Mouse (Mus musculus): ENCODE results near the gene Klrg1. TPM values are rescaled to one million over a fixed set of nuclear protein-coding genes. Genes with fewer than 3 reads are reported as not detected.

The Klrg1 gene
- polyA plus RNA-seq (2015; fragmentation: Nextera tagmentation; extraction: Ambion mirVana), result not detected in 2 replicates

DNA sequence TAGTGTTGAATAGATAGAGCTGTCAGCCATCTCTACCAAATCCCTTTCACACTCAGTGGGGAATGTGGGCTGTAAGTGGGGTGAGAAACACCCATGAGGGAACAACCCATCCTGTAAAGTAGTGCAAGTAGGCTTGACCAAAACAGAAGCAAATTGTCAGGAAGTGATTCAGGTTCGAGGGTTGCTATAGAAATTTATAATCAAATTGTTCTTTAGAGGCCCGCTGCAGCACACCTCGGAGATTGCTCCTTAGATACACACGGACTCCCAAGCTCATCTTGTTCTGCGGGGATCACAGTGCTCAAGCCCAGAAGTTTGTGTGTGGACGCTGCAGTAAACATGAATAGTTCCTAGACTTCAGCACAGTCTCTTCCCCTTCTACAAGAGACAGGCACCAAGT is at the start of gene Klrg1:
Gene Klrg1, minus strand, starts transcription at position 101 of the 400 bp plus-strand sequence.
- Histone ChIP-seq H3K9ac (no peak within 1 kb of the TSS), H3K27me3 (replicated peaks) (no peaks in the 10 kb centered on the region), H3K36me3 (no peaks in the 10 kb centered on the region), H3K4me2 (no peak within 1 kb of the TSS), H3K4me3 (replicated peaks) (no peak within 1 kb of the TSS), H3K4me1 (no peaks in the 10 kb centered on the region), H3K27ac (no peak within 1 kb of the TSS), H3K9me3 (no peaks in the 10 kb centered on the region)
- no peak for ATAC-seq (ENCODE audit: insufficient read depth, low FRiP score, low read depth)
- WGBS, result 80% methylated on average over 6 of the region's 6 CpGs

- WGBS, result 86% methylated on average over 6 of the region's 6 CpGs
- no peak for ATAC-seq (ENCODE audit: insufficient read depth, low FRiP score, low read depth)
- no peaks in the 10 kb centered on the region for H3K27me3 ChIP-seq (replicated peaks)
- no peak overlapping the region for H3K4me3 ChIP-seq (replicated peaks)
- H3K4me1 ChIP-seq, result no peaks in the 10 kb centered on the region
- no peak overlapping the region for H3K4me2 ChIP-seq
- H3K36me3 ChIP-seq, result peaks cover 28% of the 10 kb centered on the region
- H3K27ac ChIP-seq, result no peak overlapping the region
- no peak overlapping the region for H3K9ac ChIP-seq
- no peaks in the 10 kb centered on the region for H3K9me3 ChIP-seq
Observed at GRCm38 (mm10) chr6:122325361-122325975, 42.8 kb upstream of the Klrg1 start.

- H3K9ac ChIP-seq, result no peak overlapping the region
- H3K4me2 ChIP-seq, result no peak overlapping the region
- ATAC-seq (ENCODE audit: insufficient read depth, low FRiP score, low read depth), result no peak
- peaks cover 69% of the 10 kb centered on the region for H3K36me3 ChIP-seq
- WGBS, result 87% methylated on average over 1 of the region's 1 CpGs
- H3K27ac ChIP-seq, result no peak overlapping the region
- no peak overlapping the region for H3K4me3 ChIP-seq (replicated peaks)
- H3K4me1 ChIP-seq, result no peaks in the 10 kb centered on the region
- no peaks in the 10 kb centered on the region for H3K9me3 ChIP-seq
- H3K27me3 ChIP-seq (replicated peaks), result no peaks in the 10 kb centered on the region
Observed at GRCm38 (mm10) chr6:122318726-122319125, 36.0 kb upstream of the Klrg1 start.

DNA sequence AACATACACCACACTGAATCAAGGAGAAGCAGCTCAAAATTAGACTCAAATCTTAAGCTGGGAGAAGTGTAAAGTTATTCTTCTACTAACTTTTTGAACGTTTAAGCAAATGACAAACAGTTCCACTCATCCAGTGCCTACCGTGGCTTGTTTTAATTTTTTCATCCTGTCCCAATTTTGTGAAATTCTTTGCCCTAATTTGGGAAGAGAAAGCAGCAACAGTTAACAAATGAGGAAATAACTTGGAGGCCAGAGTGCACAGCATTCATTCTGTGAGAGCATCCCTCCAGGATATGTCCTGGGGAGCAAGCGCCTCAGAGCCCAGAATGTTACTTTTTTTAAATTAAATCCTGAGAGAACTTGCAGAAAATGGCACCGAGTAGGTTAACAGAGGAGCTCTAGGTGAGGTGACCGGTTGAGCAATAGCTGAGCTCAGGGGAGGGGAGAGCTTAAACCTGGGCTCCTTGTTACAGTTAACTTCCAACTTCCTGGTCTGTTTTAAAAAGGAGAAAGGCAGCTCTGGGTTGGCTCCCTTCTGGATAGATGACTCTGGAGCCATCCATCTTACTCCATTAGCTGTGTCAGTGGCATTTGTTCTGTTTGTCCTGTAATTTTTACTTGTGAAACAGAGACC is 27.6 kb upstream of the Klrg1 start:
- H3K27me3 ChIP-seq (replicated peaks), result no peaks in the 10 kb centered on the region
- peak overlapping the region; percentile 95 for H3K4me3 ChIP-seq (replicated peaks)
- peaks cover 12% of the 10 kb centered on the region for H3K4me1 ChIP-seq
- no peak overlapping the region for H3K27ac ChIP-seq
- 46% methylated on average over 5 of the region's 5 CpGs for WGBS
- no peaks in the 10 kb centered on the region for H3K9me3 ChIP-seq
- ATAC-seq (ENCODE audit: insufficient read depth, low FRiP score, low read depth), result no peak
- H3K4me2 ChIP-seq, result peak overlapping the region; percentile 67
- peaks cover 8% of the 10 kb centered on the region; the same call in 1 of the 2 replicates for H3K36me3 ChIP-seq
- H3K9ac ChIP-seq, result 0 out of 2 replicates have a peak overlapping the region, but pooled peaks have one; percentile 78

GRCm38 (mm10) chr6:122309446-122309960 is 26.8 kb upstream of the Klrg1 start:
- Histone ChIP-seq H3K36me3 (peaks cover 2% of the 10 kb centered on the region; the same call in 1 of the 2 replicates), H3K4me2 (peak overlapping the region; percentile 67), H3K9me3 (no peaks in the 10 kb centered on the region), H3K4me1 (peaks cover 12% of the 10 kb centered on the region), H3K27me3 (replicated peaks) (no peaks in the 10 kb centered on the region), H3K4me3 (replicated peaks) (peak overlapping the region; percentile 95), H3K9ac (peak overlapping the region; percentile 78), H3K27ac (peak overlapping the region; percentile 85; the same call in 1 of the 2 replicates)
- 6% methylated on average over 11 of the region's 11 CpGs for WGBS
- ATAC-seq (ENCODE audit: insufficient read depth, low FRiP score, low read depth), result no peak

- WGBS, result under 1% methylated on average over 49 of the region's 49 CpGs
- peak within 1 kb of the TSS; percentile 95 for H3K4me3 ChIP-seq (replicated peaks)
Observed at GRCm38 (mm10) chr6:122308505-122309393, 26.1 kb upstream of the Klrg1 start, which contains the start of gene M6pr. Gene M6pr (plus strand): TSS chr6:122308720.

DNA sequence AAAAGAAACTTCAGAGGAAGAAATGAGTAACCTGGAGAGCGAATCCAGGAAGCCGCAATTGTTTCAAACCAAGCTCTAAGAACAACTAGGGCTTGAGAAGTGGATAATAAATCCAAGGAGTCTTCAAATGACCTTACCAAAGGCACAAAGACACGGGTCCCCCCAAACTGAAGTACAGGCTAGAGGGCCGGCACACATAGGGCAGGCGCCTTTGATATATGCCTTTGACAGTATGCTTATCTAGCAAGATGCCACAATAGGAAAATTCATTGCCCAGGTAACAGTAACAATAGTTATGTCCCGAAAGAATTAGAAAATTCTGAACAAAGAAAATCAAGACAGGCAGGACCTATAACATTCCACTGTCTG is 25.4 kb upstream of the Klrg1 start:
- Histone ChIP-seq H3K4me2 (peak overlapping the region; percentile 67; the same call in 1 of the 2 replicates), H3K27me3 (replicated peaks) (no peaks in the 10 kb centered on the region), H3K36me3 (no peaks in the 10 kb centered on the region; the same call in 1 of the 2 replicates), H3K9ac (no peak overlapping the region), H3K4me1 (peaks cover 12% of the 10 kb centered on the region), H3K27ac (no peak overlapping the region), H3K4me3 (replicated peaks) (peak overlapping the region; percentile 95; the same call in 1 of the 2 replicates), H3K9me3 (no peaks in the 10 kb centered on the region)
- ATAC-seq (ENCODE audit: insufficient read depth, low FRiP score, low read depth), result no peak
- 65% methylated on average over 6 of the region's 6 CpGs for WGBS

More at GRCm38 (mm10) chr6:122308505-122309393, 26.1 kb upstream of the Klrg1 start, which contains the start of gene M6pr:
- no peaks in the 10 kb centered on the region for H3K9me3 ChIP-seq
- H3K4me2 ChIP-seq, result peak within 1 kb of the TSS; percentile 67
- peak within 1 kb of the TSS; percentile 78 for H3K9ac ChIP-seq
- no peaks in the 10 kb centered on the region for H3K27me3 ChIP-seq (replicated peaks)
- peak; percentile 99 for ATAC-seq (ENCODE audit: insufficient read depth, low FRiP score, low read depth)
- H3K36me3 ChIP-seq, result no peaks in the 10 kb centered on the region; the same call in 1 of the 2 replicates
- H3K4me1 ChIP-seq, result peaks cover 12% of the 10 kb centered on the region
- peak within 1 kb of the TSS; percentile 85 for H3K27ac ChIP-seq

GRCm38 (mm10) chr6:122306707-122307106 is 24.0 kb upstream of the Klrg1 start:
- Histone ChIP-seq H3K9ac (no peak overlapping the region), H3K27me3 (replicated peaks) (no peaks in the 10 kb centered on the region), H3K4me1 (peaks cover 12% of the 10 kb centered on the region), H3K4me2 (no peak overlapping the region), H3K36me3 (no peaks in the 10 kb centered on the region), H3K9me3 (no peaks in the 10 kb centered on the region), H3K27ac (no peak overlapping the region), H3K4me3 (replicated peaks) (no peak overlapping the region)
- no peak for ATAC-seq (ENCODE audit: insufficient read depth, low FRiP score, low read depth)
- 86% methylated on average over 4 of the region's 4 CpGs for WGBS

- Histone ChIP-seq H3K27me3 (replicated peaks) (no peaks in the 10 kb centered on the region), H3K36me3 (no peaks in the 10 kb centered on the region), H3K27ac (no peak overlapping the region), H3K9me3 (no peaks in the 10 kb centered on the region), H3K4me1 (peaks cover 4% of the 10 kb centered on the region), H3K4me2 (no peak overlapping the region), H3K9ac (no peak overlapping the region), H3K4me3 (replicated peaks) (no peak overlapping the region)
- ATAC-seq (ENCODE audit: insufficient read depth, low FRiP score, low read depth), result no peak
- 81% methylated on average over 12 of the region's 12 CpGs for WGBS
Observed at GRCm38 (mm10) chr6:122304790-122305555, 22.3 kb upstream of the Klrg1 start.

DNA sequence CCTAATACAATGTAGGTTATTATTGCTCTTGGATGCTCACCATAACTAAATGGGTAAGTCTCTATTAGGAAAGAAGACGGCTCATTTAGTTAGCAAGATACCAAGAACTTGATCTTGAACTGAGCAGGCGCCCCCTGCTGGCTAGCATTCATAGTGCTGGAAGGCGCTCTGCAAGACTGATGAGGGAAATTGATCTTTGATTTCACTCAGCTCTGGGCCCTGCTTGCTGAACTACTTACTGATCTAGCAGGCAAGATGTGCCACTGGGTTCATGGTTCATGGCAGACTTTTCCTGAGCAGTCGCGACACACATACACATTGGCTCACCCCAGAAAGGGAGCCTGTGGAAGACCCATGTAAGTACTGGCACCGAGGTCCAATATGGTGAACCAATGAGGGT is 21.7 kb upstream of the Klrg1 start:
- no peak for ATAC-seq (ENCODE audit: insufficient read depth, low FRiP score, low read depth)
- Histone ChIP-seq H3K4me1 (no peaks in the 10 kb centered on the region), H3K9me3 (no peaks in the 10 kb centered on the region), H3K36me3 (no peaks in the 10 kb centered on the region), H3K4me2 (no peak overlapping the region), H3K9ac (no peak overlapping the region), H3K27me3 (replicated peaks) (no peaks in the 10 kb centered on the region), H3K4me3 (replicated peaks) (no peak overlapping the region), H3K27ac (no peak overlapping the region)
- WGBS, result 31% methylated on average over 6 of the region's 6 CpGs

- Histone ChIP-seq H3K36me3 (no peaks in the 10 kb centered on the region), H3K9me3 (no peaks in the 10 kb centered on the region), H3K9ac (no peak overlapping the region), H3K27me3 (replicated peaks) (no peaks in the 10 kb centered on the region), H3K27ac (no peak overlapping the region), H3K4me1 (no peaks in the 10 kb centered on the region), H3K4me3 (replicated peaks) (no peak overlapping the region), H3K4me2 (no peak overlapping the region)
- no peak for ATAC-seq (ENCODE audit: insufficient read depth, low FRiP score, low read depth)
- WGBS, result 73% methylated on average over 9 of the region's 9 CpGs
Observed at GRCm38 (mm10) chr6:122303526-122303925, 20.8 kb upstream of the Klrg1 start.

All from stomach, embryonic 15.5 days (tissue).